Mouse (Mus musculus) myocyte (in vitro differentiated cells): ENCODE results near the gene Sash1. TPM values are rescaled to one million over a fixed set of nuclear protein-coding genes. Genes with fewer than 3 reads are reported as not detected.

Experiments
- H3K27me3 ChIP-seq: one replicate; pipeline ENCODE4 v1.6.1; 2011; ENCODE audit not compliant: control insufficient read depth, insufficient read depth, insufficient read length
- H3K36me3 ChIP-seq: one replicate; pipeline ENCODE4 v1.6.1; 2011; ENCODE audit not compliant: control insufficient read depth, insufficient read depth
- H3K4me2 ChIP-seq: one replicate; pipeline ENCODE4 v1.6.1; 2011; ENCODE audit warnings: low read depth, control low read depth
- H3K4me3 ChIP-seq: one replicate; pipeline ENCODE4 v1.5.1; 2011; ENCODE audit warnings: mild to moderate bottlenecking, control low read depth, moderate library complexity
- H3K79me2 ChIP-seq: one replicate; pipeline ENCODE4 v1.6.1; 2011; ENCODE audit not compliant: control insufficient read depth, insufficient read depth
- H3ac ChIP-seq: one replicate; pipeline ENCODE4 v1.6.1; 2011; ENCODE audit not compliant: control insufficient read depth, insufficient read length
- CEBPB ChIP-seq: IDR thresholded peaks from 2 replicates; pipeline ENCODE4 v1.6.1; 2011; ENCODE audit warnings: mild to moderate bottlenecking, moderate library complexity; ENCODE audit not compliant: poor library complexity, insufficient read depth, severe bottlenecking
- E2F4 ChIP-seq: IDR thresholded peaks from one replicate; pipeline ENCODE4 v1.6.1; 2011; ENCODE audit warnings: mild to moderate bottlenecking, control low read depth, moderate library complexity; ENCODE audit not compliant: insufficient read depth
- MAX ChIP-seq: IDR thresholded peaks from one replicate; pipeline ENCODE4 v1.6.1; 2011; ENCODE audit warnings: low read depth, mild to moderate bottlenecking, control low read depth
- MYOD1 ChIP-seq, 3 experiments: IDR thresholded peaks; one replicate each; pipeline ENCODE4 v1.6.1; 2011; ENCODE audit warnings: control low read depth in 2 of 3, low read depth in 2 of 3, mild to moderate bottlenecking in 2 of 3, moderate library complexity in 1 of 3; ENCODE audit not compliant: insufficient read length in 2 of 3, control insufficient read depth in 1 of 3
- MYOG ChIP-seq, 3 experiments: IDR thresholded peaks; one replicate each; pipeline ENCODE4 v1.6.1; 2011; ENCODE audit warnings: control low read depth in 2 of 3, low read depth in 2 of 3, mild to moderate bottlenecking in 2 of 3; ENCODE audit not compliant: insufficient read length in 2 of 3, control insufficient read depth in 1 of 3, insufficient read depth in 1 of 3
- POLR2A ChIP-seq: IDR thresholded peaks from one replicate; pipeline ENCODE4 v1.6.1; 2011; ENCODE audit warnings: low read depth, mild to moderate bottlenecking, control low read depth, moderate library complexity; ENCODE audit not compliant: insufficient read length
- POLR2AphosphoS2 ChIP-seq: IDR thresholded peaks from one replicate; pipeline ENCODE4 v1.6.1; 2011; ENCODE audit warnings: low read depth, control low read depth; ENCODE audit not compliant: insufficient read length
- REST ChIP-seq: IDR thresholded peaks from one replicate; pipeline ENCODE4 v1.6.1; 2011; ENCODE audit warnings: mild to moderate bottlenecking, control low read depth, moderate library complexity; ENCODE audit not compliant: insufficient read depth, insufficient read length
- SRF ChIP-seq: IDR thresholded peaks from one replicate; pipeline ENCODE4 v1.6.1; 2011; ENCODE audit warnings: low read depth; ENCODE audit not compliant: control insufficient read depth, insufficient read length
- TCF12 ChIP-seq: IDR thresholded peaks from one replicate; pipeline ENCODE4 v1.6.1; 2011; ENCODE audit warnings: mild to moderate bottlenecking, control low read depth; ENCODE audit not compliant: poor library complexity, insufficient read depth, severe bottlenecking
- TCF3 ChIP-seq: IDR thresholded peaks from one replicate; pipeline ENCODE4 v1.6.1; 2011; ENCODE audit warnings: low read depth, control low read depth; ENCODE audit not compliant: insufficient read length
- USF1 ChIP-seq: IDR thresholded peaks from one replicate; pipeline ENCODE4 v1.6.1; 2011; ENCODE audit warnings: low read depth, mild to moderate bottlenecking, control low read depth, moderate library complexity
- polyA plus RNA-seq: library from polyadenylated mRNA; unstranded; fragments of >200 nt; fragmentation: generic; extraction: Trizol; gene quantifications from one replicate; pipeline ENCODE4 v1.2.1, GENCODE M21; 2012; ENCODE audit warnings: missing spikeins

Sash1 gene
- polyA plus RNA-seq, 1 experiment, result 1.9 TPM

- H3K79me2 ChIP-seq, result no peaks in the 10 kb centered on the region
- no peak overlapping the region for H3ac ChIP-seq
- H3K4me3 ChIP-seq, result no peak overlapping the region
- H3K36me3 ChIP-seq, result no peaks in the 10 kb centered on the region
- TF ChIP-seq USF1 (no peak), TCF3 (no peak), MYOD1 (IDR thresholded peaks at IDR 0.05; ENCODE audit: control insufficient read depth in 1 of 3, insufficient read length in 2 of 3, low read depth in 2 of 3) (no peak), POLR2A (no peak), REST (no peak), TCF12 (no peak), SRF (no peak), E2F4 (no peak), MYOG (IDR thresholded peaks at IDR 0.05; ENCODE audit: control insufficient read depth in 1 of 3, insufficient read depth in 1 of 3, insufficient read length in 2 of 3, low read depth in 2 of 3) (no peak), MAX (no peak), POLR2AphosphoS2 (no peak), CEBPB (no peak)
- H3K27me3 ChIP-seq, result no peaks in the 10 kb centered on the region
- no peak overlapping the region for H3K4me2 ChIP-seq
These were observed 119.8 kb downstream of the Sash1 start for GRCm38 (mm10) chr10:8765922-8766522.

GRCm38 (mm10) chr10:8762771-8763170 lies 123.1 kb downstream of the Sash1 start:
- Histone ChIP-seq H3K4me3 (peak overlapping the region; percentile 17), H3K4me2 (peak overlapping the region; percentile 73), H3K27me3 (no peaks in the 10 kb centered on the region), H3K79me2 (no peaks in the 10 kb centered on the region), H3K36me3 (no peaks in the 10 kb centered on the region), H3ac (no peak overlapping the region)
- TF ChIP-seq MYOG (IDR thresholded peaks at IDR 0.05; ENCODE audit: control insufficient read depth in 1 of 3, insufficient read depth in 1 of 3, insufficient read length in 2 of 3, low read depth in 2 of 3), result no peak
- TF ChIP-seq SRF, result no peak
- TF ChIP-seq POLR2AphosphoS2, result no peak
- no peak for TF ChIP-seq MYOD1 (IDR thresholded peaks at IDR 0.05; ENCODE audit: control insufficient read depth in 1 of 3, insufficient read length in 2 of 3, low read depth in 2 of 3)
- no peak for TF ChIP-seq TCF12
- TF ChIP-seq POLR2A, result no peak
- no peak for TF ChIP-seq E2F4
- TF ChIP-seq USF1, result no peak
- TF ChIP-seq CEBPB, result no peak
- TF ChIP-seq TCF3, result no peak
- no peak for TF ChIP-seq REST
- TF ChIP-seq MAX, result no peak

- Histone ChIP-seq H3ac (no peak overlapping the region), H3K4me2 (peak overlapping the region; percentile 73), H3K4me3 (peak overlapping the region; percentile 17), H3K79me2 (no peaks in the 10 kb centered on the region), H3K36me3 (no peaks in the 10 kb centered on the region), H3K27me3 (no peaks in the 10 kb centered on the region)
- no peak for TF ChIP-seq E2F4
- TF ChIP-seq REST, result no peak
- TF ChIP-seq MAX, result no peak
- TF ChIP-seq MYOD1 (IDR thresholded peaks at IDR 0.05; ENCODE audit: control insufficient read depth in 1 of 3, insufficient read length in 2 of 3, low read depth in 2 of 3), result no peak
These were observed 123.6 kb downstream of the Sash1 start for GRCm38 (mm10) chr10:8762209-8762701.

GRCm38 (mm10) chr10:8761656-8762055 lies 124.2 kb downstream of the Sash1 start:
- Histone ChIP-seq H3K4me3 (peak overlapping the region; percentile 17), H3ac (no peak overlapping the region), H3K79me2 (no peaks in the 10 kb centered on the region), H3K27me3 (no peaks in the 10 kb centered on the region), H3K36me3 (no peaks in the 10 kb centered on the region), H3K4me2 (peak overlapping the region; percentile 73)
- TF ChIP-seq TCF3 (no peak), POLR2AphosphoS2 (no peak), SRF (no peak), USF1 (no peak), MAX (no peak), CEBPB (no peak), POLR2A (no peak), TCF12 (no peak), REST (no peak), MYOD1 (IDR thresholded peaks at IDR 0.05; ENCODE audit: control insufficient read depth in 1 of 3, insufficient read length in 2 of 3, low read depth in 2 of 3) (no peak), E2F4 (no peak), MYOG (IDR thresholded peaks at IDR 0.05; ENCODE audit: control insufficient read depth in 1 of 3, insufficient read depth in 1 of 3, insufficient read length in 2 of 3, low read depth in 2 of 3) (no peak)
